7 mouse cellular contexts compared by ENCODE assay signal in the genomic region with DNA sequence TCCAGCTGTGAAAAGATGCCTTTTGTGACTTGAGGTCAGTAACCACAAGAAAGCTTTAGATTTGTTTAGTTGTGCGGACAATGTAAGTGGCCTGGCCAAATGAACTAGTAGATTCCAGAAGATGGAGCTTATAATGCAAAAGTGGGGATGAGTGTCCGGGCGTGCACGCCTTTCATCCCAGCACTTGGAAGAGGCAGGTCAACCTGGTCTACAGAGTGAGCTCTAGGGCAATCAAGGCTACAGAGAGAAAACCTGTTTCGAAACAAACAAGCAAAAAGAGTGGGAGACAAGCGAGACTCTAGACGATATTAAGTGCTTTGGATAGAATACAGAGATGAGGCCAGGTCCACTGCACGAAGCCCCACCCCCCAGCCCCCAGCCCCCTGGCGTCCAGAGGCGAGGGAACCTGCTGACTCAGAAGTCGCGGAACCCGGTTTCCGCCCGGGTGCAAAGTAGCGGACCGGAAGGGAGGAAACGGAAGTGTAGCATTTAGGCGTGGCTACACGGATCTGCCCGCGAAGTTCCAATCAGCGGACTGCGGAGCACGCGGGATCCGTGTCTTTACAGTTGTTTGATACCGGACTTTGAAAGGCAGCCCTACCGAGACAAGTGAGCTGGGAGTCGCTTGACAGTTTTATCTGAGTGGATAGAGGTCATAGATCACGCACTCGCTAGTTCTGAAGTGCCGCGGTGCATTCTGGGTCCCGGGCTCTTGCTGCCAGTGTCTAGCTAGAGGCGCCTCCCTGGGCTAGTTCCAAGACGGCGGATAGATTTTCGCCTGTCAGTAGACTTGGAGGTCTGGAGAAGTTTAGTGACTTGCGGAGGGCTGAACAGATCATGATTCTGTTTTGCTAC. TPM values are rescaled to one million over a fixed set of nuclear protein-coding genes. Genes with fewer than 3 reads are reported as not detected.
DNase-seq lines count a peak whose midpoint lies in the region; ATAC-seq lines count a peak whose summit lies in the region.

Gene Rtel1 (plus strand): TSS at position 492 of the 855 bp plus-strand sequence.

- peak; percentile 72 to 73 for DNase-seq in adrenal gland, adult 18-20 months (ENCODE audit: low spot score in 2 of 2)
- DNase-seq in embryo, embryonic 11 days: peak; percentile 95
- peak; percentile 73 to 82 for DNase-seq in gastrocnemius, postnatal 36 days
- peak; percentile 79 to 85 for DNase-seq in left cerebral cortex, postnatal 36 days (ENCODE audit: low spot score in 2 of 2)
- DNase-seq in midbrain, embryonic 11.5 days (ENCODE audit: low spot score, missing footprints): peak; percentile 99
- DNase-seq in skeletal muscle tissue, adult 2 months (ENCODE audit: low read depth, low spot score): peak; percentile 67

- peak within 1 kb of the TSS; percentile 49 for H3K4me3 ChIP-seq in intestine, embryonic 15.5 days (replicated peaks)
- H3K4me3 ChIP-seq in midbrain, embryonic 11.5 days (ENCODE audit: low read depth, low read length): peak within 1 kb of the TSS; percentile 51

- H3K4me2 ChIP-seq in intestine, embryonic 15.5 days (replicated peaks): peak within 1 kb of the TSS; percentile 76
- peak within 1 kb of the TSS; percentile 68 for H3K4me2 ChIP-seq in midbrain, embryonic 11.5 days

- ATAC-seq in intestine, embryonic 15.5 days: peak; percentile 97
- peak; percentile 95 for ATAC-seq in midbrain, embryonic 11.5 days (ENCODE audit: low FRiP score)

- intact Hi-C loops in gastrocnemius, postnatal 36 days (cut with DNase I): no loop called here
- intact Hi-C loops in left cerebral cortex, postnatal 36 days (cut with DNase I): no loop called here

- H3K9ac ChIP-seq in intestine, embryonic 15.5 days: peak within 1 kb of the TSS; percentile 59
- H3K9ac ChIP-seq in midbrain, embryonic 11.5 days (ENCODE audit: low read length): peak within 1 kb of the TSS; percentile 55

- peaks cover 11% of the 10 kb centered on the region for H3K27me3 ChIP-seq in intestine, embryonic 15.5 days (replicated peaks)
- H3K27me3 ChIP-seq in midbrain, embryonic 11.5 days (ENCODE audit: control insufficient read depth, insufficient read depth, low read length): no peaks in the 10 kb centered on the region

- peak within 1 kb of the TSS; percentile 63 for H3K27ac ChIP-seq in intestine, embryonic 15.5 days
- H3K27ac ChIP-seq in midbrain, embryonic 11.5 days (ENCODE audit: low read depth, low read length): no peak within 1 kb of the TSS

- H3K36me3 ChIP-seq in intestine, embryonic 15.5 days: peaks cover 12% of the 10 kb centered on the region; the same call in 1 of the 2 replicates
- H3K36me3 ChIP-seq in midbrain, embryonic 11.5 days (ENCODE audit: control insufficient read depth, insufficient read depth, low read length): peaks cover 11% of the 10 kb centered on the region; the same call in 1 of the 2 replicates

- H3K9me3 ChIP-seq in intestine, embryonic 15.5 days: no peaks in the 10 kb centered on the region
- H3K9me3 ChIP-seq in midbrain, embryonic 11.5 days (ENCODE audit: control insufficient read depth, low read length): no peaks in the 10 kb centered on the region

- WGBS in intestine, embryonic 15.5 days: 6% methylated on average over 40 of the region's 40 CpGs
- 7% methylated on average over 40 of the region's 40 CpGs for WGBS in midbrain, embryonic 11.5 days

- peaks cover 9% of the 10 kb centered on the region; the same call in 1 of the 2 replicates for H3K4me1 ChIP-seq in intestine, embryonic 15.5 days (replicated peaks)
- H3K4me1 ChIP-seq in midbrain, embryonic 11.5 days (ENCODE audit: control insufficient read depth, insufficient read depth, low read length): peaks cover 9% of the 10 kb centered on the region; the same call in 1 of the 2 replicates

RNA-seq across cellular contexts. Expression of gene Rtel1, which starts in this region (rescaled TPM):
- 10 to 100 TPM; 24.1 to 30.8 TPM for total RNA-seq in adrenal gland, adult 18-20 months (2021)
- total RNA-seq in gastrocnemius, postnatal 36 days (2021): 10 to 100 TPM in 1 of 2 experiments, 1 to 10 TPM in 1; 9.2 to 12.2 TPM
- polyA plus RNA-seq in intestine, embryonic 15.5 days (2015; fragmentation: Nextera tagmentation; extraction: Ambion mirVana): 30.3 and 32.8 TPM in 2 replicates
- total RNA-seq in left cerebral cortex, postnatal 36 days (2021): 10 to 100 TPM; 28.2 to 41.8 TPM
- polyA plus RNA-seq in midbrain, embryonic 11.5 days (2014; fragmentation: Nextera tagmentation; extraction: Ambion mirVana): 50.8 and 57.8 TPM in 2 replicates
